Mouse (Mus musculus): ENCODE results near the gene Tpi1. TPM values are rescaled to one million over a fixed set of nuclear protein-coding genes. Genes with fewer than 3 reads are reported as not detected.

The Tpi1 gene
- 317 TPM for polyA plus RNA-seq (2014; fragmentation: Illumina TruSeq; extraction: RNeasy Lipid Tissue Mini Kit (QIAGEN cat#74804); ENCODE audit: low read depth, low replicate concordance)

DNA sequence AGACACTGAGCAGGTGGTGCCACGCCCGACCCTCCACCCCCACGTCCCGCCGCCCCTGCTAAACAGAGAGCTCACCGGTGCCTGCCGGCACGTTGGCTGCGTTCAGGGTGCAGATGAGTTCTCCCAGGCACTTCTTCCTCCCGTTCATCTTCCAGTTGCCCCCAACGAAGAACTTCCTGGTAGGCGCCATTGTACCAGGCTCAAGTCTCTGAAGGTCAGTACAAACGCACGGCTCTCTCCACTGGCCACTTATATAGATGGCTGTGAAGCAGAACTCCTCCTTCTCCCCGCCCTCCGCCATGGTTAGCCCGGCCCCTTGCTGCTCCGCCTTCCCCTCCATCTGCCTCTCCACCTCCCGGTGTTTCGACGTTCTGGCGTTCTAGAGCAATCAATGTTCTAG, at the start of gene Tpi1:
Tpi1 (minus strand) TSS at position 364 of the 400 bp plus-strand sequence.

DNA sequence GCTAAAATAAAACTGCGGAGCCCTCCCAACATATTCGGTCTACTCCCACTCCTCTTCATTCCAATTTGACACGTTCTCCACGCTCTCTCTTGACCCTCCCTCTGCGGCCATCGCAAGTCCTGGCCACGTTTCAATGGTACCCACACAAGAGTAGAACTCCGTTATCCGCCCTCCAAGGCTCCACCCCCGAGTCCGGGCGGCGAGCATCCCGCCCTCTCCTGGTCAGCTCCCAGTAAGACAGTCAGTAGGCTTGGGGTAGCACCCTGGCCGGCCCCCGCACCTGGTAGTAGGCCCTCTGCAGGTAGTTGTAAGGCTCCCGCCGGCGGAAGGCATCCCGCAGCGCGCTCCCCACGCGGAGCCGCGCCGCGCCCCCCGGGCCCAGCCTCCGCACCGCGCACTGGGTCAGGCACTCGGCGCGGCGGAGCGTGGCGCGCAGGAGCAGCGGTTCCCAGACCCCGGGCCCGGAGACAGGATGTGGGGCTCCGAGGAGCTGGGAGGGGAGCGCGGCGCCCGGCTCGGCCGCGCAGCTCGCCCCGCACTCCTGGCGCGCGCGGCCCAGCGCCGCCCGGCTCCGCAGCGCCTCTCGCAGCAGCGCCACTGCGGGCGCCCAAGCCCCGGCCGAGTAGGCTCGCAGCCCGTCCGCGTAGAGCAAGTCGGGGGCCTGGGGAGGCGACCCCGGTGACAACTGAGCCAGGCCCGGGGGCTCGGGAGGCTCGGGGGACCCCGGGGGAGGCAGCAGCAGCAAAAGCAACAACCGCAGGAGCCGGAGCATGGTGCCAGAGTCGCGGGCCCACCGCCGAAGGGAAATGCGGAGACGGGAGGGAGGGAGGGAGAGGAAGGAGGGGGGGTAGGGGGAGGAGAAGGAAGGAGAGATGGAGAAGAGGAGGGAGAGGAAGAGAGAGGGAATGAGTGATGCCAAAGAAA, 43.1 kb upstream of the Tpi1 start, which contains the start of gene P3h3:
P3h3 (minus strand) TSS at position 837 of the 924 bp plus-strand sequence.

DNA sequence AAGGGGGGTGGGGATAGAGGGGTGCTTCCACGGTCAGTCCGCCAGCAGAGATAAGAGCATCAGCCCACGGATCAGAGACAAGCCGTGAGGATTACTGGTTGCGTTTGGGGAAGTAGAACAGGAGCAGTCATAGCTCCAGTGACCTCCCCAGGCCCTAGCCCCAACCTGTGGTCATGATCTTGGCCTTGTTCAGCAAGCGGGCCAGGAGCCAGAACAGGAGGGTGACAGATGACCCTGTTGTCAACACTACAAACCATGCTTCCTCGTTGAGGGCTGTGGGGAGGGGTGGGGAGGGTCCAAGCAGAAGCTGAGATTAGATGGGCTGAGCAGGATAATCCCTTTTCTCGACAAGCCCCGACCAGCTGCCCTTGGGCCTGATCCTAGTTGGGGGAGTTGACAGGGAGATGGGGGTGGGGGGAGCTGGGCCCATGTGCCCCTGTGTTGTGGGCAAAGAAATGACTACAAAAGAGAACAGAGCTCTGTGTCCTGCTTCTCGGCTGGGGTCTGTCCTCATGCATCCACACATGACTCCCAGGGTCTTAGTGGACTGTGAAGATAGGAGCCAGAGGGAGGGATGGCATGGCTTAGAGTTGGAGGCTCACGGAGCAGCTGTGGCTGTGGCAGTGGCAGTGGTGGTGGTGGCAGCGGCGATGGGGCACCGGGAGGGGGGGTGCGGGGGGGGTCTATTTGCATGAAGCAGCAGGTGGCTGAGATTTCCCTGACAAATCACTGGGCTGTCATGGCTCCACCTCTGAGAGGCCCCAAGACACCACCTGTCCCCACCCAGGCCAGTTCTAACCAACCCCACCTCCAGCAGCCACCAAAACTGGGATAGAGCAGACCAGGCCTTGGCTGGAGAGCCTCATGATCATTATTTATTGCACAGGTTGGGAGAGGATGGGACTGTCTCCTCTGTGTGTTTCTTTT, 26.4 kb upstream of the Tpi1 start, which contains the start of gene Gnb3:
Gnb3 (minus strand) TSS at position 35 of the 927 bp plus-strand sequence.

DNA sequence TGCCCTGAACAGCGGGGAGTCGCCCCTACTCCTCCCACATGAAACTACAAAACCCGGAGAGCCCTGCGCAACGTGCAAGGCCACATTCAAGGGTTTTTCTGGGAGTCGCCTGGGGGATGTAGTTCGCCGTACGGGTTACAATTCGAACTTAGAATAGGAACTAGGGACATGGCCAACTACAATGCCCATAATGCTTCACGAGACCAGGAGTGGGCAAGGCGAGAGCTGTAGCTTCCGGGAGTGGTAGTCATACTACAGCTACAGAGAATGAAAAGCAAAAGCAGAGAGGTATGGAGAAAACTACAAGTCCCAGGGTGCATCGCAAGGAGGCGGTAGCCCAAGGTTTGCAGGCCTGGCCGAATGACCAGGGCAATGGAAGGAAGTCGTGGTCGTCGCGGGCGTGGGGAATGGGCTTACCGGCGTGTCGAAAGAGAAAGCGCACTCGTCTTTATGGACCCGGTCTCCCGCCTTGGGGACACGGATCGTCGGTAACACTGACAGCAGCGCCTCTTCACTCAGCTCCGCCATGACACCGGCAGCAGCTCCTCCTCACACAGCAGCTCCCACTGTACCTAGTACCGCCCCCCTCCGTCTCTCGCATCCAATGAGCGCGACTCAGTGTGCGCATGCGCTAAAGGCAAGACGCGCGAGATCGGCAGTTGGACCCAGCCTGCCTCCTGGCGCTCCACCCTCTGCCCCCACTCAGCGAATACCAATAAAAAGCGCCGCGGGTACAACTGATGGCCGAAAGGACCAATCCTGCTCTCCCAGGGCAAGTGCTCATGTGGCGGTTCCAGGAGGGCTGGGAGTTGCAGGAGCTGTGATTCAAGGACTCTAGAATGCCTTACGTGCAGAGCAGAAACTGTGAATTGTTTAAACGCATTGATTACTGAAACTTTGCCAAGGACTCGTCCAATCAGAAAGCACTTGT, 15.0 kb upstream of the Tpi1 start, which contains the start of the genes Usp5 and Cdca3:
Usp5 (minus strand) TSS at position 617 of the 931 bp plus-strand sequence.
Cdca3 (plus strand) TSS at position 680 of the 931 bp plus-strand sequence.

DNA sequence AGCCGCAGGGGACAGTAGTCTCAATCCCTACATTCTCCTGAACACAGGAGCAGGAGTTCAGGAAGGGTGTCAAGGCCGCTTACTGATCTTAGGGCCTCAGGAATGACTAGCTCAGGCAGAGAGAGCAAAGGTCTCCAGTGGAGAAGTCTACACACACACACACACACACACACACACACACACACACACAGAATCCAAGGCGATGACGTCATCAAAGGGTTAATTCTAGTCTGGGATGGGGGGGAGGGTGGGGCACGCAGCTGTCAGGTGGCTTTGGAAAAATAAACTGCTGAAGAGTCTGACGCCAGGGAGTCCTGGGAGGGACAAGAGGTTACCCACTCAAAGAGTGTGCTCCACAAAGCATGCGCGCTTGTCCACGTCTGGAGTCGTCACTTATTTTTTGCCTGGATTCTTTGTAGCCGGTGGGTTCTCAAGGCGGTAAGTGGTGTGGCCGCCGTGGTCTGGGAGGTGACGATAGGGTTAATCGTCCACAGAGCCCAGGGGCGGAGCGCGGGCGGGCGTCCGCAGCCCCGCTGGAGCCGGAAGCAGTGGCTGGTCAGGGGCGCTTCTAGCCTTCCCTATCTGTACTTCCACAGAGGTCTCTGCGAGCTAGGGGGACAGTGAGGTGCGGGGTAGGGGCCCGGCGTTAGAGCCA, 5.6 kb downstream of the Tpi1 start, which contains the start of gene Spsb2:
Spsb2 (plus strand) TSS at position 304 of the 655 bp plus-strand sequence.

DNA sequence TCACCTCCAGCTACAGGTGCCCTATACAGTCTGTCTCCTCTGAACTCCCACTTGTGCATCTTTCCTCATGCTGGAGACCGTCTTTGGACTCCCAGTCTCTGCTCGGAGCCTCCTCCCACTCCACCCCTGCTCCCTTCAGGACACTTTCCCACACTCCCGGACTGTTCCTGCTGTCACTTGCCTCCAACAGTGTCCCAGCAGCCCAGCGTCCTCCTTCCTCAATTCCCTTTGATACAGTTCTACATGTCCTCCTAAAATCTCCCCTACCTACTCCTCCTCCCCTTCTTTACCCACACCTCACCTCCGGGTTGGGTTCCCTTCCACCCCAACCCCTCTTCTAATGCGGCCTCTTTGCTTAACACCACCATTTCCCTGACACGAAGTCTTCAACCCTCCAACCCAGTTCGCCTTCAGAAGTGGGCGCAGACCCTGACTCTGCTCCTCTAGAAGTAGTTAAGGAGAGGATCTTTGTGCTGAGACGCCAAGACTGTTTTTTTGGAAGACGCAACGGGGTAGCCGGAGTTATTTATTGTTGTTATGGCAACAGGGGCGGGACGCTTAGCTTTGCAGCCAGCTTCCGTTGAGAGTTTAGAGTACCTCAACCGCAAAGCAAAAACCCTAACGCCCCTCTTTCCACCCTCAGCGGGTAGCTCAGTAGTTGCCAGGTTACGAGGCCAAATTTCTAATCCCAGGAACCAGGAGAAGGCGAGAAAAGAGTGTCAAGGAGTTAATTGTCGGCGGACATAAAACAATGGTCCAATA, 34.7 kb downstream of the Tpi1 start, which contains the start of gene Lrrc23:
Lrrc23 (minus strand) TSS at position 506 of the 762 bp plus-strand sequence.

DNA sequence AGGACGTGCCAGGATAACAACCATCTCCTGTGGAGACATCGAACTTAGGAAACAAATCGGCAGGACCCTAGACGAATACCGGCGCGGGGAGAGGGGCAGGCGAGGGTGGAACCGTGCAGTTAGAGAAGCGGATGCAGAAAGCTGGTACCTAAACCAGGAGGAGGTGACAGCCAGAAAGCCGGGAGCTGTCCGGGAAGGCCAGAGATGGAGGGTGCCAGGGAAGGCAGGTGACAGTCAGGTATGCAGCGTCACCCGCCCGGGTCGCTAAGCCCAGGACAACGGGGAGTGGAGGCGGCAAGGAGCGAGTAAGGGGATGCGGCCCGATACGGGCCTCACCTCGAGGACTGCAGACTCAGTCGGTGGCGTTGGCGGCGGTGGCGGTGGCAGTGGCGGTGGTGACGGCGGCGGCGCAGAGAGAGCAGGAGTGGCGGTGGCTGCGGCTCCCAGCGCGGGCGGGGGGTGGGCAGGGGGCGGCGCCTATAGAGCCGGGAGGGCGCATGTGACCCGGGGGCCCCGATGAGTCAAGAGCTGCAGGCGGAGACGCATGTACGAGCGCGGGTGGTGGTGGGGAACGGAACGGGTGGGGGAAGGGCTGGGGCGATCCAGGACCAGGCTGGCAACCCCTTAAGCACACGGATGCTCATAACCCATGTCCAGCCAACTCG, 44.9 kb downstream of the Tpi1 start, which contains the start of gene Eno2:
Eno2 (minus strand) TSS at position 573 of the 665 bp plus-strand sequence.

Other genes with a start within 250 kb of the Tpi1 start
- gene C1rb, start 244.0 kb downstream of the Tpi1 start, polyA plus RNA-seq (2014; fragmentation: Illumina TruSeq; extraction: RNeasy Lipid Tissue Mini Kit (QIAGEN cat#74804); ENCODE audit: low read depth, low replicate concordance) = not detected
- 5.6 TPM for gene C1s2, start 178.2 kb downstream of the Tpi1 start, polyA plus RNA-seq (2014; fragmentation: Illumina TruSeq; extraction: RNeasy Lipid Tissue Mini Kit (QIAGEN cat#74804); ENCODE audit: low read depth, low replicate concordance)
- gene Lpcat3, start 151.3 kb downstream of the Tpi1 start, polyA plus RNA-seq (2014; fragmentation: Illumina TruSeq; extraction: RNeasy Lipid Tissue Mini Kit (QIAGEN cat#74804); ENCODE audit: low read depth, low replicate concordance) = 75.1 TPM
- 55.2 TPM for gene Emg1, start 102.1 kb downstream of the Tpi1 start, polyA plus RNA-seq (2014; fragmentation: Illumina TruSeq; extraction: RNeasy Lipid Tissue Mini Kit (QIAGEN cat#74804); ENCODE audit: low read depth, low replicate concordance)
- 129 TPM for gene Phb2, start 102.0 kb downstream of the Tpi1 start, polyA plus RNA-seq (2014; fragmentation: Illumina TruSeq; extraction: RNeasy Lipid Tissue Mini Kit (QIAGEN cat#74804); ENCODE audit: low read depth, low replicate concordance)
- gene Ptpn6, start 75.6 kb downstream of the Tpi1 start, polyA plus RNA-seq (2014; fragmentation: Illumina TruSeq; extraction: RNeasy Lipid Tissue Mini Kit (QIAGEN cat#74804); ENCODE audit: low read depth, low replicate concordance) = 24.1 TPM
- gene Grcc10, start 72.9 kb downstream of the Tpi1 start, polyA plus RNA-seq (2014; fragmentation: Illumina TruSeq; extraction: RNeasy Lipid Tissue Mini Kit (QIAGEN cat#74804); ENCODE audit: low read depth, low replicate concordance) = 210 TPM
- not detected for gene Gm45234, start 58.3 kb downstream of the Tpi1 start, polyA plus RNA-seq (2014; fragmentation: Illumina TruSeq; extraction: RNeasy Lipid Tissue Mini Kit (QIAGEN cat#74804); ENCODE audit: low read depth, low replicate concordance)
- gene Atn1, start 57.8 kb downstream of the Tpi1 start, polyA plus RNA-seq (2014; fragmentation: Illumina TruSeq; extraction: RNeasy Lipid Tissue Mini Kit (QIAGEN cat#74804); ENCODE audit: low read depth, low replicate concordance) = 47.5 TPM
- gene Eno2, start 44.6 kb downstream of the Tpi1 start, polyA plus RNA-seq (2014; fragmentation: Illumina TruSeq; extraction: RNeasy Lipid Tissue Mini Kit (QIAGEN cat#74804); ENCODE audit: low read depth, low replicate concordance) = 5.5 TPM
- gene Lrrc23, start 34.6 kb downstream of the Tpi1 start, polyA plus RNA-seq (2014; fragmentation: Illumina TruSeq; extraction: RNeasy Lipid Tissue Mini Kit (QIAGEN cat#74804); ENCODE audit: low read depth, low replicate concordance) = 10.8 TPM
- gene Spsb2, start 5.6 kb downstream of the Tpi1 start, polyA plus RNA-seq (2014; fragmentation: Illumina TruSeq; extraction: RNeasy Lipid Tissue Mini Kit (QIAGEN cat#74804); ENCODE audit: low read depth, low replicate concordance) = 15.2 TPM
- 84.1 TPM for gene Usp5, start 15.2 kb upstream of the Tpi1 start, polyA plus RNA-seq (2014; fragmentation: Illumina TruSeq; extraction: RNeasy Lipid Tissue Mini Kit (QIAGEN cat#74804); ENCODE audit: low read depth, low replicate concordance)
- gene Cdca3, start 15.3 kb upstream of the Tpi1 start, polyA plus RNA-seq (2014; fragmentation: Illumina TruSeq; extraction: RNeasy Lipid Tissue Mini Kit (QIAGEN cat#74804); ENCODE audit: low read depth, low replicate concordance) = 9.8 TPM
- gene Gnb3, start 26.0 kb upstream of the Tpi1 start, polyA plus RNA-seq (2014; fragmentation: Illumina TruSeq; extraction: RNeasy Lipid Tissue Mini Kit (QIAGEN cat#74804); ENCODE audit: low read depth, low replicate concordance) = not detected
- gene P3h3, start 43.5 kb upstream of the Tpi1 start, polyA plus RNA-seq (2014; fragmentation: Illumina TruSeq; extraction: RNeasy Lipid Tissue Mini Kit (QIAGEN cat#74804); ENCODE audit: low read depth, low replicate concordance) = 18.1 TPM
- 1.5 TPM for gene Gpr162, start 49.7 kb upstream of the Tpi1 start, polyA plus RNA-seq (2014; fragmentation: Illumina TruSeq; extraction: RNeasy Lipid Tissue Mini Kit (QIAGEN cat#74804); ENCODE audit: low read depth, low replicate concordance)
- 1.8 TPM for gene Cd4, start 73.9 kb upstream of the Tpi1 start, polyA plus RNA-seq (2014; fragmentation: Illumina TruSeq; extraction: RNeasy Lipid Tissue Mini Kit (QIAGEN cat#74804); ENCODE audit: low read depth, low replicate concordance)
- 2.3 TPM for gene Lag3, start 97.4 kb upstream of the Tpi1 start, polyA plus RNA-seq (2014; fragmentation: Illumina TruSeq; extraction: RNeasy Lipid Tissue Mini Kit (QIAGEN cat#74804); ENCODE audit: low read depth, low replicate concordance)
- 493 TPM for gene Ptms, start 105.8 kb upstream of the Tpi1 start, polyA plus RNA-seq (2014; fragmentation: Illumina TruSeq; extraction: RNeasy Lipid Tissue Mini Kit (QIAGEN cat#74804); ENCODE audit: low read depth, low replicate concordance)
- 206 TPM for gene Mlf2, start 117.1 kb upstream of the Tpi1 start, polyA plus RNA-seq (2014; fragmentation: Illumina TruSeq; extraction: RNeasy Lipid Tissue Mini Kit (QIAGEN cat#74804); ENCODE audit: low read depth, low replicate concordance)
- 105 TPM for gene Cops7a, start 151.2 kb upstream of the Tpi1 start, polyA plus RNA-seq (2014; fragmentation: Illumina TruSeq; extraction: RNeasy Lipid Tissue Mini Kit (QIAGEN cat#74804); ENCODE audit: low read depth, low replicate concordance)
- gene Pianp, start 182.4 kb upstream of the Tpi1 start, polyA plus RNA-seq (2014; fragmentation: Illumina TruSeq; extraction: RNeasy Lipid Tissue Mini Kit (QIAGEN cat#74804); ENCODE audit: low read depth, low replicate concordance) = 2.8 TPM
- 34.8 TPM for gene Zfp384, start 194.8 kb upstream of the Tpi1 start, polyA plus RNA-seq (2014; fragmentation: Illumina TruSeq; extraction: RNeasy Lipid Tissue Mini Kit (QIAGEN cat#74804); ENCODE audit: low read depth, low replicate concordance)
- 58.4 TPM for gene Ing4, start 225.5 kb upstream of the Tpi1 start, polyA plus RNA-seq (2014; fragmentation: Illumina TruSeq; extraction: RNeasy Lipid Tissue Mini Kit (QIAGEN cat#74804); ENCODE audit: low read depth, low replicate concordance)
- gene Acrbp, start 235.4 kb upstream of the Tpi1 start, polyA plus RNA-seq (2014; fragmentation: Illumina TruSeq; extraction: RNeasy Lipid Tissue Mini Kit (QIAGEN cat#74804); ENCODE audit: low read depth, low replicate concordance) = 28.7 TPM